Mouse (Mus musculus) liver, adult 2 months (tissue): ENCODE data around the gene Memo1. TPM values are rescaled to one million over a fixed set of nuclear protein-coding genes. Genes with fewer than 3 reads are reported as not detected.
"Not testable (repeated sequence)": the region's sequence is repeated elsewhere in the genome, so short reads cannot be mapped to it uniquely, and the experiment has no call there.

Experiments used
- DNase-seq: peaks from one replicate; pipeline ENCODE4 v3.0.0-alpha.2; 2011; ENCODE audit warnings: low read depth, low spot score; ENCODE audit errors: extremely low read depth
- H3K27ac ChIP-seq: fragments of 200-500 bp; replicated peaks from 2 replicates; pipeline ENCODE4 v1.5.1; 2012; ENCODE audit warnings: low read depth, mild to moderate bottlenecking, control low read depth, inconsistent platforms, low read length; ENCODE audit not compliant: insufficient read depth
- H3K27me3 ChIP-seq: fragments of 200-500 bp; 2 replicates; pipeline ENCODE4 v1.6.1; 2012; ENCODE audit warnings: mild to moderate bottlenecking, moderate library complexity, low read length, inconsistent platforms; ENCODE audit not compliant: control insufficient read depth, insufficient read depth
- H3K36me3 ChIP-seq: fragments of 200-500 bp; 2 replicates; pipeline ENCODE4 v1.6.1; 2012; ENCODE audit warnings: low read length, inconsistent platforms; ENCODE audit not compliant: control insufficient read depth, insufficient read depth
- H3K4me1 ChIP-seq: fragments of 200-500 bp; 2 replicates; pipeline ENCODE4 v1.6.1; 2011; ENCODE audit warnings: low read length; ENCODE audit not compliant: control insufficient read depth, insufficient read depth
- H3K4me3 ChIP-seq: fragments of 200-500 bp; 2 replicates; pipeline ENCODE4 v1.5.1; 2011; ENCODE audit warnings: low read depth, mild to moderate bottlenecking, control low read depth, low read length, moderate library complexity; ENCODE audit not compliant: insufficient read depth
- H3K79me2 ChIP-seq: fragments of 200-500 bp; 2 replicates; pipeline ENCODE4 v1.6.1; 2012; ENCODE audit warnings: inconsistent platforms, mild to moderate bottlenecking, low read length, moderate library complexity; ENCODE audit not compliant: control insufficient read depth, insufficient read depth
- H3K9ac ChIP-seq: fragments of 200-500 bp; 2 replicates; pipeline ENCODE4 v1.6.1; 2012; ENCODE audit warnings: low read depth, mild to moderate bottlenecking, control low read depth, inconsistent platforms, low read length
- CTCF ChIP-seq: fragments of 200-500 bp; IDR thresholded peaks from 2 replicates; pipeline ENCODE4 v1.5.1; 2011; ENCODE audit warnings: low read depth, low read length, control low read depth
- POLR2A ChIP-seq: fragments of 200-500 bp; IDR thresholded peaks from 2 replicates; pipeline ENCODE4 v1.6.1; 2011; ENCODE audit warnings: low read length, control low read depth; ENCODE audit not compliant: insufficient read depth; ENCODE audit errors: extremely low read depth
- WGBS: fragments of 180-500 bp; shearing (Covaris S2); methylation state at CpG from one replicate; pipeline ENCODE4 v1.1.7; 2018; 5-methylcytosine and 5-hydroxymethylcytosine counted together
- polyA plus RNA-seq: library from polyadenylated mRNA; depleted of rRNA; stranded (reverse); fragments of >200 nt; gene quantifications from 2 replicates; pipeline ENCODE4 v1.2.3, GENCODE M21; 2012
- total RNA-seq: library from RNA; depleted of rRNA; stranded (reverse); fragments of >200 nt; gene quantifications from 2 replicates; pipeline ENCODE4 v1.2.3, GENCODE M21; 2014

Gene Memo1
- total and polyA plus RNA-seq, 2 experiments, result 31.8 to 34.5 TPM

DNA sequence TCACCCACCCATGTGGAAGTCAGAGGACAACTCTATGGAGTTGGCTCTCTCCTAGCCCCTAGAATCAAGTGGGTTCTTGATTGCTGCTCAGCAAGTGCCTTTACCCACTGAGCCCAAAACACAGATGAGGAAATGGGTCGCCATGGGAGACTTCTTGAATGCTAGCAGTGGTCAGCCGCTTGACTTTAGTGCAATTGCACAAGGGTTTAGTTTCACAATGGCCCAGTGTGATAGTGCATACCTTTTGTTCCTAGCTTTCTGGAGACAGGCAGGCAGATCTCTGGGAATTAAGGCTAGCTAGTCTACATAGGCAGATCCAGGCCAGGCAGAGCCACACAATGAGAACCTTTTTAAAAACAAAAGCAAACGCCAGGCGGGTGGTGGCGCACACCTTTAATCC, 4.8 kb upstream of the Memo1 start:
- H3K79me2 ChIP-seq, result 0 out of 2 replicates have a peak, but pooled peaks cover 2% of the 10 kb centered on the region
- H3K4me3 ChIP-seq, result no peak overlapping the region
- H3K4me1 ChIP-seq, result no peaks in the 10 kb centered on the region
- H3K9ac ChIP-seq, result no peak overlapping the region
- 89% methylated on average over 5 of the region's 5 CpGs for WGBS
- DNase-seq, result no peak
- no peak overlapping the region for H3K27ac ChIP-seq
- H3K36me3 ChIP-seq, result peaks cover 2% of the 10 kb centered on the region; the same call in 1 of the 2 replicates
- H3K27me3 ChIP-seq, result no peaks in the 10 kb centered on the region
- TF ChIP-seq CTCF, result no peak
- no peak for TF ChIP-seq POLR2A

DNA sequence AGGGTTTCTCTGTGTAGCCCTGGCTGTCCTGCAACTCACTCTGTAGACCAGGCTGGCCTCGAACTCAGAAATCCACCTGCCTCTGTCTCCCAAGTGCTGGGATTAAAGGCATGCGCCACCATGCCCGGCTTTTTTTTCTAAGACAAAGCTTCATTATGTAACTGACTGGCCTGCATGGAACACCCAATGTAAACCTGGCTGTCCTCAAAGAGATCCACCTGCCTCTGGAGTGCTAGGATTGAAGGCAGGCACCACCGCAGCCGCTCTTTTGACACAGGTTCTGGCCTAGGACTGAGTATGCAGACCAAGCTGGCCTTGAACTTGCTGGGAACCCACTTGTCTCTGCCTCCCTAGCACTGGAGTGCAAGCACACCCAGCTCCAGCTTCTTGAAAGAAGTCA, 1.7 kb upstream of the Memo1 start:
- not testable (repeated sequence) for H3K4me3 ChIP-seq, H3K9ac ChIP-seq, H3K79me2 ChIP-seq, H3K36me3 ChIP-seq, DNase-seq, H3K27ac ChIP-seq, H3K27me3 ChIP-seq, H3K4me1 ChIP-seq
- 92% methylated on average over 5 of the region's 5 CpGs for WGBS

DNA sequence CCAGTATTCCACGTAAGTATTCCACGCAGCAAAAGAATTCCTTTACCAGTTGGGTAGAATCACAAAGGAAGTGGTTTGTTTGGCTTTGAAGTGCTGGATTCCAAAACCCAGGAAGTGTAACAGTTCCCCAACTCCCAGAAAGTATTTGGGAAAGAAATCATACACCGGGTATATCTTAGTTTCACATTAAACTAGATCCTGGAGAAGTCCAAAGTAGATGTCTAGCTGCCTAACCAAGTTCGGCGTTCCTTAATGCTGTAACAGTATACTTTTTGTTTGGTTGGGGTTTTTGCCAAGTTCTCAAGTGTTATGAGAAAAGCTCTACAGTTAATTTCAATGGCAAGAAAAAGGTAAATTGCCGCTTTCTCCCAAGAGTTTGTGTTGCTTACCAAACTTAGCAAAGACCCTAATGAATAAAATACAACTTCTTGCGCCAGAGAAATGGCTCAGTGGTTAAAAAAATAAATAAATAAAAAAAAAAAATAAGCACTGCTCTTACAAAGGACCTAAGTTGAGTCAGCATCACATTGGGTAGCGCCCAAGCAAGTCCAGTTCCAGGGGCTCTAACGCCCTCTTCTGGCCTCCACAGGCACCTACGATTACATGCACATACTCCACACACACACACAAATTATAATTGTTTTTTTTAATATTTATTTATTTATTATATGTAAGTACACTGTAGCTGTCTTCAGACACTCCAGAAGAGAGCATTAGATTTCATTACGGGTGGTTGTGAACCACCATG, 929 bp upstream of the Memo1 start:
- peak overlapping the region; percentile 93 for H3K9ac ChIP-seq
- TF ChIP-seq CTCF (peak; percentile 64), POLR2A (no peak)
- WGBS, result 44% methylated on average over 11 of the region's 11 CpGs
- peaks cover 9% of the 10 kb centered on the region; the same call in 1 of the 2 replicates for H3K79me2 ChIP-seq
- peaks cover 1% of the 10 kb centered on the region for H3K4me1 ChIP-seq
- peak; percentile 54 for DNase-seq
- peaks cover 2% of the 10 kb centered on the region; the same call in 1 of the 2 replicates for H3K36me3 ChIP-seq
- peak overlapping the region; percentile 88 for H3K4me3 ChIP-seq
- peak overlapping the region; percentile 91; the same call in 1 of the 2 replicates for H3K27ac ChIP-seq
- H3K27me3 ChIP-seq, result no peaks in the 10 kb centered on the region

DNA sequence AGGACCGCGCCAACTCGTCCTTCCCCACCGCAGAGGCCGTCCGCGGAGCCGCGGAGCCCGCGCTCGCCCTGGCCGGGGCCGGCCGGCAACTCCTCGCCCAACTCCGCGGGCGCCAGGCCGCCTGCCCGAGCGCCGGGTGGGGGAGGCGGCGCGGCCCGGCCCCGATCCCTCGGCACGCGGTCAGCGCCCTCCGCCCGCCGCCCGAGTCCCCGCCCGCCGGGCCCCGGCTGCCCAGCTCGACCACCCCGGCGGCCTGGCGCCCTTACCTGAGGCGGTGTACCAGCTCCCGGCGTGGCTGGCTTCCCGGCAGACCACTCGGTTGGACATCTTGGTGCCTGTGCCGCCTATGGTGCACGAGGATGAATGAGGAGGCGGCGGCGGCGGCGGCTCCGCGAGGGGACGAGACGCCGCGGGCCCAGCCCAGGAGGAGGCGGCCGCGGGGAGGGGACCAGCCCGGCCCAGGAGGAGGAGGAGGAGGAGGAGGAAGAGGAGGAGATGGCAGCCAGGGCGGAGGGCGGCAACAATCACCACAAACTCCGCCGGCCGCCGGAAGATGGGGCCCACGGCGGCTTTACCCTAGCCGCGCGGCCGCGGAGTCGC, 795 bp downstream of the Memo1 start:
- TF ChIP-seq POLR2A (peak; percentile 58; the same call in 1 of the 2 replicates), CTCF (no peak)
- Histone ChIP-seq H3K36me3 (peaks cover 2% of the 10 kb centered on the region; the same call in 1 of the 2 replicates), H3K9ac (peak overlapping the region; percentile 96), H3K4me3 (peak overlapping the region; percentile 98), H3K27ac (peak overlapping the region; percentile 91), H3K27me3 (no peaks in the 10 kb centered on the region), H3K79me2 (peaks cover 20% of the 10 kb centered on the region), H3K4me1 (peaks cover 1% of the 10 kb centered on the region)
- 4% methylated on average over 79 of the region's 80 CpGs for WGBS
- DNase-seq, result peak; percentile 64

DNA sequence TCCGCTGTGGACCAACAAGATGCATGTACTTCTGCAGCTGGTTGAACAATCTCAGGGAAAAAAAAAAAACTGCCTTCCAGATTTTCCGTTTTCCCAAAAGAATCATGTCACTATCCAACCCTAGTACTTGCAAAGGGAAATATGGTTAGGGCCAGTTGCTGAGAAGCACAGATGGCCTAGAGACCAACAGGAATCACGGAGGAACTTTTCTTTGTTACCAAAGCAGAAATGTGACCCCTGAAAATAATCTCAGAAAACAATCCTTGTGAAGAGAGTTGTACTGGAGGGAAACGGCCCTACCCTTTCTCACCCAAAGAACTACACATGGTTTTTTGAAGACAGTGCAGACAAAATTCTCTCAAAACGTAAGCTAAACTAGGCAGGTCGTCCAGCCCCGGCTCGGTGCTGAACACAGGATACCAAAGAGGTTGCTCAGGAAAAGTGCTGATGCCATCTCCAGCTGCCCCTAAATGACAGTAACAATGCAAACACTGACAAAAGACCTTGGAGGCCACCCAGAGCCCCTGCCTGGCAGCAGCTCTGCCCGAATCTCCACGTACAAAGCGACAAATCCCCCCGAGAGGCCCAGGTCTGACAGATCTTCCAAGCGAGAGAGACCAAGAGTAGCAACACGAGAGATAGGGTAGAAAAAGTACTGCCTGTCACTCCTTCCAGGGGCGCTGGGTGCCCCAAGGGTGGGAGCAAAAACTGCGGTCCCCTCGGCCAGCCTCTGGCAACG, 1.5 kb downstream of the Memo1 start:
- no peak for TF ChIP-seq POLR2A
- TF ChIP-seq CTCF, result 0 out of 2 replicates have a peak, but pooled peaks have one; percentile 1
- peaks cover 1% of the 10 kb centered on the region for H3K4me1 ChIP-seq
- WGBS, result 3% methylated on average over 18 of the region's 18 CpGs

More for the DNA sequence above, 1.5 kb downstream of the Memo1 start:
- Histone ChIP-seq H3K79me2 (peaks cover 24% of the 10 kb centered on the region), H3K27me3 (no peaks in the 10 kb centered on the region), H3K9ac (peak overlapping the region; percentile 96), H3K36me3 (no peaks in the 10 kb centered on the region), H3K27ac (peak overlapping the region; percentile 91), H3K4me3 (peak overlapping the region; percentile 98)
- DNase-seq, result peak; percentile 41
